Mouse (Mus musculus) hindbrain, embryonic 11.5 days (tissue): Measurements from ENCODE around the gene Ear14. TPM values are rescaled to one million over a fixed set of nuclear protein-coding genes. Genes with fewer than 3 reads are reported as not detected.
"Not testable (repeated sequence)": the region's sequence is repeated elsewhere in the genome, so short reads cannot be mapped to it uniquely, and the experiment has no call there.

Experiments
- ATAC-seq: fragments of 200-750 bp; cut with Nextera tagmentation; 2 replicates; pipeline ENCODE4 v1.8.0; 2017; ENCODE audit warnings: mild to moderate bottlenecking, moderate TSS enrichment, moderate library complexity; ENCODE audit not compliant: low FRiP score
- DNase-seq: peaks from one replicate; pipeline ENCODE4 v3.0.0-alpha.2; 2015; ENCODE audit warnings: low spot score
- H3K27ac ChIP-seq: fragments of 300-500 bp; sonication (generic); 2 replicates; pipeline ENCODE4 v1.5.1; 2014; ENCODE audit warnings: mild to moderate bottlenecking, low read depth, low read length
- H3K27me3 ChIP-seq: fragments of 300-500 bp; sonication (generic); 2 replicates; pipeline ENCODE4 v1.6.1; 2014; ENCODE audit warnings: mild to moderate bottlenecking, low read length, moderate library complexity, mixed read lengths; ENCODE audit not compliant: control insufficient read depth, insufficient read depth
- H3K36me3 ChIP-seq: fragments of 300-500 bp; sonication (generic); 2 replicates; pipeline ENCODE4 v1.6.1; 2014; ENCODE audit warnings: mild to moderate bottlenecking, low read length, moderate library complexity, mixed read lengths; ENCODE audit not compliant: control insufficient read depth, insufficient read depth
- H3K4me1 ChIP-seq: fragments of 300-500 bp; sonication (generic); replicated peaks from 2 replicates; pipeline ENCODE4 v1.6.1; 2014; ENCODE audit warnings: low read length, mixed read lengths; ENCODE audit not compliant: control insufficient read depth, insufficient read depth
- H3K4me2 ChIP-seq: fragments of 300-500 bp; sonication (generic); replicated peaks from 2 replicates; pipeline ENCODE4 v1.6.1; 2014; ENCODE audit warnings: mild to moderate bottlenecking, low read depth, low read length
- H3K4me3 ChIP-seq: fragments of 300-500 bp; sonication (generic); 2 replicates; pipeline ENCODE4 v1.5.1; 2014; ENCODE audit warnings: low read depth, low read length
- H3K9ac ChIP-seq: fragments of 300-500 bp; sonication (generic); 2 replicates; pipeline ENCODE4 v1.6.1; 2014; ENCODE audit warnings: low read depth, low read length
- H3K9me3 ChIP-seq: fragments of 300-500 bp; sonication (generic); 2 replicates; pipeline ENCODE4 v1.6.1; 2016; ENCODE audit warnings: low read length; ENCODE audit not compliant: control insufficient read depth
- WGBS: fragments of 180-500 bp; shearing (Covaris S2); extraction: QIAGEN DNeasy Blood & Tissue Kit; methylation state at CpG from one replicate; pipeline ENCODE4 v1.1.7; 2014; 5-methylcytosine and 5-hydroxymethylcytosine counted together
- polyA plus RNA-seq: library from polyadenylated mRNA; unstranded; fragments of >200 nt; fragmentation: Nextera tagmentation; extraction: Ambion mirVana; gene quantifications from 2 replicates; pipeline ENCODE4 v1.2.1, GENCODE M21; 2014

Ear14 gene
- polyA plus RNA-seq, 1 experiment from 2014 or later = not detected

GRCm38 (mm10) chr14:51172947-51173346 is 30.2 kb upstream of the Ear14 start:
- H3K9me3 ChIP-seq, ATAC-seq, H3K9ac ChIP-seq, H3K36me3 ChIP-seq, H3K4me2 ChIP-seq, DNase-seq, H3K4me3 ChIP-seq, H3K27ac ChIP-seq, H3K4me1 ChIP-seq, H3K27me3 ChIP-seq: not testable (repeated sequence)
- 57% methylated on average over 4 of the region's 4 CpGs for WGBS

- no peak for ATAC-seq
- H3K36me3 ChIP-seq = no peaks in the 10 kb centered on the region
- DNase-seq = no peak
Observed at GRCm38 (mm10) chr14:51173843-51174242, 29.3 kb upstream of the Ear14 start.

GRCm38 (mm10) chr14:51181051-51181450 is 22.1 kb upstream of the Ear14 start:
- H3K4me2 ChIP-seq, H3K36me3 ChIP-seq, H3K9ac ChIP-seq, H3K4me3 ChIP-seq, H3K27ac ChIP-seq, H3K27me3 ChIP-seq, H3K9me3 ChIP-seq, H3K4me1 ChIP-seq, DNase-seq, ATAC-seq: not testable (repeated sequence)
- 87% methylated on average over 2 of the region's 2 CpGs for WGBS

More at GRCm38 (mm10) chr14:51173843-51174242, 29.3 kb upstream of the Ear14 start:
- WGBS = 80% methylated on average over 4 of the region's 4 CpGs
- Histone ChIP-seq H3K4me2 (no peak overlapping the region), H3K9ac (no peak overlapping the region), H3K27me3 (no peaks in the 10 kb centered on the region), H3K9me3 (no peaks in the 10 kb centered on the region), H3K4me1 (no peaks in the 10 kb centered on the region), H3K27ac (no peak overlapping the region), H3K4me3 (no peak overlapping the region)

GRCm38 (mm10) chr14:51195681-51196080 is 7.5 kb upstream of the Ear14 start:
- DNase-seq (no peak), ATAC-seq (no peak)
- Histone ChIP-seq H3K4me2 (no peak overlapping the region), H3K4me3 (no peak overlapping the region), H3K27me3 (no peaks in the 10 kb centered on the region), H3K36me3 (no peaks in the 10 kb centered on the region), H3K4me1 (no peaks in the 10 kb centered on the region), H3K9ac (no peak overlapping the region), H3K9me3 (no peaks in the 10 kb centered on the region), H3K27ac (no peak overlapping the region)
- WGBS = 91% methylated on average over 4 of the region's 4 CpGs

- no peak within 1 kb of the TSS for H3K4me3 ChIP-seq
- no peak within 1 kb of the TSS for H3K27ac ChIP-seq
- ATAC-seq (no peak), DNase-seq (no peak)
- 75% methylated on average over 5 of the region's 5 CpGs for WGBS
- H3K9ac ChIP-seq = no peak within 1 kb of the TSS
- H3K9me3 ChIP-seq = no peaks in the 10 kb centered on the region
- no peaks in the 10 kb centered on the region for H3K4me1 ChIP-seq
- H3K27me3 ChIP-seq = no peaks in the 10 kb centered on the region
- H3K36me3 ChIP-seq = no peaks in the 10 kb centered on the region
- no peak within 1 kb of the TSS for H3K4me2 ChIP-seq
Observed at GRCm38 (mm10) chr14:51199098-51200023, 3.8 kb upstream of the Ear14 start, which contains the start of gene Ang2. Gene Ang2, minus strand, starts transcription at chr14:51199148.

GRCm38 (mm10) chr14:51200054-51200453 is 3.1 kb upstream of the Ear14 start:
- H3K9ac ChIP-seq = no peak overlapping the region
- 96% methylated on average over 2 of the region's 2 CpGs for WGBS
- no peaks in the 10 kb centered on the region for H3K4me1 ChIP-seq
- no peaks in the 10 kb centered on the region for H3K36me3 ChIP-seq
- DNase-seq (no peak), ATAC-seq (no peak)
- no peaks in the 10 kb centered on the region for H3K27me3 ChIP-seq
- H3K4me2 ChIP-seq = no peak overlapping the region
- H3K9me3 ChIP-seq = no peaks in the 10 kb centered on the region
- H3K4me3 ChIP-seq = no peak overlapping the region
- no peak overlapping the region for H3K27ac ChIP-seq

GRCm38 (mm10) chr14:51200466-51200865 is 2.7 kb upstream of the Ear14 start:
- Histone ChIP-seq H3K27me3 (no peaks in the 10 kb centered on the region), H3K4me3 (no peak overlapping the region), H3K9ac (no peak overlapping the region), H3K36me3 (no peaks in the 10 kb centered on the region), H3K4me2 (no peak overlapping the region), H3K9me3 (no peaks in the 10 kb centered on the region), H3K27ac (no peak overlapping the region), H3K4me1 (no peaks in the 10 kb centered on the region)
- WGBS = 89% methylated on average over 2 of the region's 2 CpGs
- DNase-seq (no peak), ATAC-seq (no peak)

- H3K4me2 ChIP-seq, H3K27ac ChIP-seq, ATAC-seq, H3K9me3 ChIP-seq, H3K4me3 ChIP-seq, H3K9ac ChIP-seq, H3K27me3 ChIP-seq, H3K4me1 ChIP-seq, H3K36me3 ChIP-seq, DNase-seq: not testable (repeated sequence)
- 91% methylated on average over 3 of the region's 3 CpGs for WGBS
Observed at GRCm38 (mm10) chr14:51220075-51220474, 16.9 kb downstream of the Ear14 start.

- not testable (repeated sequence) for H3K36me3 ChIP-seq, H3K27me3 ChIP-seq, DNase-seq, H3K27ac ChIP-seq, ATAC-seq, H3K9me3 ChIP-seq, H3K4me2 ChIP-seq, H3K9ac ChIP-seq, H3K4me1 ChIP-seq, H3K4me3 ChIP-seq
- WGBS = 58% methylated on average over 4 of the region's 4 CpGs
Observed at GRCm38 (mm10) chr14:51229657-51230056, 26.5 kb downstream of the Ear14 start.
